Mouse (Mus musculus) heart, embryonic 11.5 days (tissue): ENCODE results near the gene Bckdha. TPM values are rescaled to one million over a fixed set of nuclear protein-coding genes. Genes with fewer than 3 reads are reported as not detected.

Source experiments
- ATAC-seq: fragments of 200-750 bp; cut with Nextera tagmentation; replicated peaks from 2 replicates; pipeline ENCODE4 v1.8.0; 2017; ENCODE audit warnings: moderate library complexity; ENCODE audit not compliant: insufficient number of reproducible peaks, low FRiP score, low TSS enrichment
- H3K27ac ChIP-seq: fragments of 300-500 bp; sonication (generic); 2 replicates; pipeline ENCODE4 v1.5.1; 2014; ENCODE audit warnings: mild to moderate bottlenecking, low read depth, low read length
- H3K27me3 ChIP-seq: fragments of 300-500 bp; sonication (generic); 2 replicates; pipeline ENCODE4 v1.6.1; 2014; ENCODE audit warnings: mild to moderate bottlenecking, low read length, mixed read lengths; ENCODE audit not compliant: control insufficient read depth, insufficient read depth
- H3K36me3 ChIP-seq: fragments of 300-500 bp; sonication (generic); 2 replicates; pipeline ENCODE4 v1.6.1; 2014; ENCODE audit warnings: mild to moderate bottlenecking, low read length, moderate library complexity, mixed read lengths; ENCODE audit not compliant: control insufficient read depth, insufficient read depth
- H3K4me1 ChIP-seq: fragments of 300-500 bp; sonication (generic); 2 replicates; pipeline ENCODE4 v1.6.1; 2014; ENCODE audit warnings: low read length; ENCODE audit not compliant: control insufficient read depth, insufficient read depth
- H3K4me2 ChIP-seq: fragments of 300-500 bp; sonication (generic); 2 replicates; pipeline ENCODE4 v1.6.1; 2014; ENCODE audit warnings: mild to moderate bottlenecking, moderate library complexity
- H3K4me3 ChIP-seq: fragments of 300-500 bp; sonication (generic); 2 replicates; pipeline ENCODE4 v1.5.1; 2014; ENCODE audit warnings: low read depth, low read length
- H3K9ac ChIP-seq: fragments of 300-500 bp; sonication (generic); 2 replicates; pipeline ENCODE4 v1.6.1; 2014; ENCODE audit warnings: mild to moderate bottlenecking, low read depth, low read length, moderate library complexity
- H3K9me3 ChIP-seq: fragments of 300-500 bp; sonication (generic); replicated peaks from 2 replicates; pipeline ENCODE4 v1.6.1; 2016; ENCODE audit warnings: low read length; ENCODE audit not compliant: control insufficient read depth
- WGBS: fragments of 180-500 bp; shearing (Covaris S2); extraction: QIAGEN DNeasy Blood & Tissue Kit; methylation state at CpG from one replicate; pipeline ENCODE4 v1.1.7; 2014; ENCODE audit not compliant: insufficient replicate concordance; 5-methylcytosine and 5-hydroxymethylcytosine counted together
- polyA plus RNA-seq: library from polyadenylated mRNA; unstranded; fragments of >200 nt; fragmentation: Nextera tagmentation; extraction: Ambion mirVana; gene quantifications from 2 replicates; pipeline ENCODE4 v1.2.1, GENCODE M21; 2014

The Bckdha gene
- polyA plus RNA-seq, 1 experiment from 2014 or later: 41.4 TPM

GRCm38 (mm10) chr7:25627431-25628322 lies 31.1 kb downstream of the Bckdha start:
- WGBS: 13% methylated on average over 37 of the region's 38 CpGs
- Histone ChIP-seq H3K27me3 (0 out of 2 replicates have a peak, but pooled peaks cover 2% of the 10 kb centered on the region), H3K36me3 (peaks cover 2% of the 10 kb centered on the region; the same call in 1 of the 2 replicates), H3K9ac (peak overlapping the region; percentile 25), H3K9me3 (no peaks in the 10 kb centered on the region), H3K27ac (peak overlapping the region; percentile 67), H3K4me3 (peak overlapping the region; percentile 39), H3K4me2 (peak overlapping the region; percentile 71), H3K4me1 (peaks cover 35% of the 10 kb centered on the region)
- ATAC-seq: peak; percentile 66

GRCm38 (mm10) chr7:25626509-25627430 lies 32.0 kb downstream of the Bckdha start, which contains the start of gene B3gnt8:
Gene B3gnt8, plus strand, starts transcription at chr7:25626654.
- Histone ChIP-seq H3K9me3 (no peaks in the 10 kb centered on the region), H3K27ac (peak within 1 kb of the TSS; percentile 67), H3K4me2 (peak within 1 kb of the TSS; percentile 71), H3K36me3 (peaks cover 2% of the 10 kb centered on the region; the same call in 1 of the 2 replicates), H3K27me3 (0 out of 2 replicates have a peak, but pooled peaks cover 2% of the 10 kb centered on the region), H3K4me3 (peak within 1 kb of the TSS; percentile 39), H3K4me1 (peaks cover 35% of the 10 kb centered on the region), H3K9ac (peak within 1 kb of the TSS; percentile 25)
- no peak; the same call in 1 of the 2 replicates for ATAC-seq
- 8% methylated on average over 29 of the region's 29 CpGs for WGBS

GRCm38 (mm10) chr7:25625594-25626250 lies 33.1 kb downstream of the Bckdha start:
- ATAC-seq: no peak
- Histone ChIP-seq H3K4me3 (no peak overlapping the region), H3K4me2 (no peak overlapping the region), H3K9ac (no peak overlapping the region), H3K4me1 (peaks cover 35% of the 10 kb centered on the region), H3K36me3 (peaks cover 2% of the 10 kb centered on the region; the same call in 1 of the 2 replicates), H3K27ac (peak overlapping the region; percentile 67; the same call in 1 of the 2 replicates), H3K27me3 (0 out of 2 replicates have a peak, but pooled peaks cover 2% of the 10 kb centered on the region), H3K9me3 (no peaks in the 10 kb centered on the region)
- 75% methylated on average over 10 of the region's 10 CpGs for WGBS

- Histone ChIP-seq H3K4me3 (no peak overlapping the region), H3K36me3 (0 out of 2 replicates have a peak, but pooled peaks cover 2% of the 10 kb centered on the region), H3K27me3 (0 out of 2 replicates have a peak, but pooled peaks cover 2% of the 10 kb centered on the region), H3K4me2 (no peak overlapping the region), H3K9ac (no peak overlapping the region), H3K9me3 (no peaks in the 10 kb centered on the region), H3K4me1 (peaks cover 38% of the 10 kb centered on the region), H3K27ac (peak overlapping the region; percentile 69)
- 33% methylated on average over 5 of the region's 5 CpGs for WGBS
- ATAC-seq: no peak
These were observed 33.9 kb downstream of the Bckdha start for GRCm38 (mm10) chr7:25624851-25625250.

GRCm38 (mm10) chr7:25623857-25624370 lies 34.9 kb downstream of the Bckdha start:
- Histone ChIP-seq H3K27ac (no peak overlapping the region), H3K9ac (no peak overlapping the region), H3K4me1 (peaks cover 40% of the 10 kb centered on the region), H3K4me2 (no peak overlapping the region), H3K4me3 (no peak overlapping the region), H3K27me3 (0 out of 2 replicates have a peak, but pooled peaks cover 2% of the 10 kb centered on the region), H3K9me3 (no peaks in the 10 kb centered on the region), H3K36me3 (0 out of 2 replicates have a peak, but pooled peaks cover 2% of the 10 kb centered on the region)
- ATAC-seq: no peak
- 88% methylated on average over 11 of the region's 11 CpGs for WGBS

GRCm38 (mm10) chr7:25620751-25621150 lies 38.0 kb downstream of the Bckdha start:
- ATAC-seq: no peak
- Histone ChIP-seq H3K27ac (no peak overlapping the region), H3K4me2 (no peak overlapping the region), H3K9me3 (no peaks in the 10 kb centered on the region), H3K27me3 (no peaks in the 10 kb centered on the region), H3K4me1 (peaks cover 16% of the 10 kb centered on the region), H3K9ac (no peak overlapping the region), H3K4me3 (no peak overlapping the region), H3K36me3 (0 out of 2 replicates have a peak, but pooled peaks cover 2% of the 10 kb centered on the region)
- 91% methylated on average over 11 of the region's 11 CpGs for whole genome bisulfite sequencing

GRCm38 (mm10) chr7:25620101-25620500 lies 38.7 kb downstream of the Bckdha start:
- Histone ChIP-seq H3K4me1 (peaks cover 11% of the 10 kb centered on the region), H3K4me3 (peak overlapping the region; percentile 80), H3K27me3 (no peaks in the 10 kb centered on the region), H3K9ac (peak overlapping the region; percentile 85; the same call in 1 of the 2 replicates), H3K27ac (no peak overlapping the region), H3K4me2 (peak overlapping the region; percentile 73), H3K9me3 (no peaks in the 10 kb centered on the region), H3K36me3 (0 out of 2 replicates have a peak, but pooled peaks cover 2% of the 10 kb centered on the region)
- 90% methylated on average over 5 of the region's 5 CpGs for WGBS
- no peak for ATAC-seq
